Mouse (Mus musculus) lung, embryonic 15.5 days (tissue): ENCODE results near the gene Vmp1. TPM values are rescaled to one million over a fixed set of nuclear protein-coding genes. Genes with fewer than 3 reads are reported as not detected.

Experiments used
- ATAC-seq: fragments of 200-750 bp; cut with Nextera tagmentation; 2 replicates; pipeline ENCODE4 v1.8.0; 2017; ENCODE audit warnings: moderate number of reproducible peaks, borderline replicate concordance; ENCODE audit not compliant: low FRiP score, low TSS enrichment; ENCODE audit errors: extremely low read depth
- H3K27ac ChIP-seq: fragments of 300-500 bp; sonication (generic); 2 replicates; pipeline ENCODE4 v1.5.1; 2015; ENCODE audit warnings: moderate library complexity, mild to moderate bottlenecking, inconsistent platforms
- H3K27me3 ChIP-seq: fragments of 300-500 bp; sonication (generic); 2 replicates; pipeline ENCODE4 v1.6.1; 2015; ENCODE audit warnings: inconsistent platforms
- H3K36me3 ChIP-seq: fragments of 300-500 bp; sonication (generic); 2 replicates; pipeline ENCODE4 v1.6.1; 2015; ENCODE audit warnings: inconsistent platforms
- H3K4me1 ChIP-seq: fragments of 300-500 bp; sonication (generic); 2 replicates; pipeline ENCODE4 v1.6.1; 2015; ENCODE audit warnings: inconsistent platforms
- H3K4me2 ChIP-seq: fragments of 300-500 bp; sonication (generic); 2 replicates; pipeline ENCODE4 v1.6.1; 2015; ENCODE audit warnings: inconsistent platforms, mild to moderate bottlenecking, moderate library complexity
- H3K4me3 ChIP-seq: fragments of 300-500 bp; sonication (generic); 2 replicates; pipeline ENCODE4 v1.5.1; 2015; ENCODE audit warnings: mild to moderate bottlenecking, inconsistent platforms
- H3K9ac ChIP-seq: fragments of 300-500 bp; sonication (generic); 2 replicates; pipeline ENCODE4 v1.6.1; 2015; ENCODE audit warnings: inconsistent platforms
- H3K9me3 ChIP-seq: fragments of 300-500 bp; sonication (generic); 2 replicates; pipeline ENCODE4 v1.6.1; 2016; ENCODE audit warnings: inconsistent platforms
- WGBS: fragments of 180-500 bp; shearing (Covaris S2); methylation state at CpG from one replicate; pipeline ENCODE4 v1.1.7; 2015; 5-methylcytosine and 5-hydroxymethylcytosine counted together
- polyA plus RNA-seq: library from polyadenylated mRNA; unstranded; fragments of >200 nt; fragmentation: Nextera tagmentation; extraction: Ambion mirVana; gene quantifications from 2 replicates; pipeline ENCODE4 v1.2.1, GENCODE M21; 2015

The Vmp1 gene
- polyA plus RNA-seq, 1 experiment from 2014 or later: 107 TPM

- H3K4me1 ChIP-seq: 0 out of 2 replicates have a peak, but pooled peaks cover 9% of the 10 kb centered on the region
- H3K4me3 ChIP-seq: no peak overlapping the region
- ATAC-seq: no peak
- no peak overlapping the region for H3K27ac ChIP-seq
- H3K9ac ChIP-seq: no peak overlapping the region
- H3K27me3 ChIP-seq: no peaks in the 10 kb centered on the region
- no peaks in the 10 kb centered on the region for H3K9me3 ChIP-seq
- H3K4me2 ChIP-seq: no peak overlapping the region
- H3K36me3 ChIP-seq: 0 out of 2 replicates have a peak, but pooled peaks cover 4% of the 10 kb centered on the region
Measured at GRCm38 (mm10) chr11:86627649-86628048, 56.0 kb downstream of the Vmp1 start.

GRCm38 (mm10) chr11:86626714-86627113, 56.9 kb downstream of the Vmp1 start:
- H3K9me3 ChIP-seq: no peaks in the 10 kb centered on the region
- H3K27me3 ChIP-seq: no peaks in the 10 kb centered on the region
- no peak overlapping the region for H3K9ac ChIP-seq
- no peak overlapping the region for H3K27ac ChIP-seq
- 79% methylated on average over 4 of the region's 4 CpGs for WGBS
- 0 out of 2 replicates have a peak, but pooled peaks cover 4% of the 10 kb centered on the region for H3K36me3 ChIP-seq
- 0 out of 2 replicates have a peak, but pooled peaks cover 9% of the 10 kb centered on the region for H3K4me1 ChIP-seq
- H3K4me3 ChIP-seq: no peak overlapping the region
- H3K4me2 ChIP-seq: no peak overlapping the region
- ATAC-seq: no peak

- Histone ChIP-seq H3K9me3 (no peaks in the 10 kb centered on the region), H3K27ac (peak overlapping the region; percentile 69), H3K4me3 (no peak overlapping the region), H3K4me2 (no peak overlapping the region), H3K27me3 (no peaks in the 10 kb centered on the region), H3K36me3 (no peaks in the 10 kb centered on the region), H3K4me1 (0 out of 2 replicates have a peak, but pooled peaks cover 9% of the 10 kb centered on the region), H3K9ac (no peak overlapping the region)
- no peak for ATAC-seq
- WGBS: 38% methylated on average over 5 of the region's 5 CpGs
Measured at GRCm38 (mm10) chr11:86624237-86624941, 59.2 kb downstream of the Vmp1 start.

- Histone ChIP-seq H3K27ac (peak overlapping the region; percentile 69), H3K4me1 (0 out of 2 replicates have a peak, but pooled peaks cover 9% of the 10 kb centered on the region), H3K9me3 (no peaks in the 10 kb centered on the region), H3K36me3 (no peaks in the 10 kb centered on the region), H3K27me3 (no peaks in the 10 kb centered on the region), H3K4me3 (no peak overlapping the region), H3K4me2 (no peak overlapping the region), H3K9ac (no peak overlapping the region)
- WGBS: 78% methylated on average over 1 of the region's 1 CpGs
- ATAC-seq: no peak
Measured at GRCm38 (mm10) chr11:86623402-86624010, 60.1 kb downstream of the Vmp1 start.

GRCm38 (mm10) chr11:86622191-86622912, 61.3 kb downstream of the Vmp1 start:
- Histone ChIP-seq H3K9ac (no peak overlapping the region), H3K27me3 (no peaks in the 10 kb centered on the region), H3K9me3 (no peaks in the 10 kb centered on the region), H3K27ac (no peak overlapping the region), H3K4me3 (no peak overlapping the region), H3K4me2 (no peak overlapping the region), H3K4me1 (0 out of 2 replicates have a peak, but pooled peaks cover 9% of the 10 kb centered on the region), H3K36me3 (no peaks in the 10 kb centered on the region)
- no peak for ATAC-seq
- 94% methylated on average over 1 of the region's 1 CpGs for WGBS

GRCm38 (mm10) chr11:86621139-86621538, 62.5 kb downstream of the Vmp1 start:
- Histone ChIP-seq H3K36me3 (no peaks in the 10 kb centered on the region), H3K4me3 (no peak overlapping the region), H3K27ac (no peak overlapping the region), H3K4me2 (no peak overlapping the region), H3K9ac (no peak overlapping the region), H3K27me3 (no peaks in the 10 kb centered on the region), H3K9me3 (no peaks in the 10 kb centered on the region), H3K4me1 (0 out of 2 replicates have a peak, but pooled peaks cover 9% of the 10 kb centered on the region)
- no peak for ATAC-seq
- 94% methylated on average over 13 of the region's 13 CpGs for WGBS

- Histone ChIP-seq H3K9ac (no peak overlapping the region), H3K36me3 (no peaks in the 10 kb centered on the region), H3K4me2 (no peak overlapping the region), H3K9me3 (no peaks in the 10 kb centered on the region), H3K4me1 (0 out of 2 replicates have a peak, but pooled peaks cover 1% of the 10 kb centered on the region), H3K27me3 (no peaks in the 10 kb centered on the region), H3K4me3 (no peak overlapping the region), H3K27ac (no peak overlapping the region)
- WGBS: 82% methylated on average over 2 of the region's 2 CpGs
- ATAC-seq: no peak
Measured at GRCm38 (mm10) chr11:86618548-86619335, 64.9 kb downstream of the Vmp1 start.

- Histone ChIP-seq H3K27me3 (no peaks in the 10 kb centered on the region), H3K9me3 (no peaks in the 10 kb centered on the region), H3K4me3 (no peak overlapping the region), H3K9ac (no peak overlapping the region), H3K27ac (no peak overlapping the region), H3K36me3 (no peaks in the 10 kb centered on the region), H3K4me2 (no peak overlapping the region), H3K4me1 (no peaks in the 10 kb centered on the region)
- ATAC-seq: no peak
- WGBS: 81% methylated on average over 5 of the region's 5 CpGs
Measured at GRCm38 (mm10) chr11:86614607-86615006, 69.0 kb downstream of the Vmp1 start.

GRCm38 (mm10) chr11:86614056-86614530, 69.5 kb downstream of the Vmp1 start:
- no peaks in the 10 kb centered on the region for H3K9me3 ChIP-seq
- WGBS: 58% methylated on average over 2 of the region's 2 CpGs
- H3K36me3 ChIP-seq: no peaks in the 10 kb centered on the region
- ATAC-seq: no peak
- H3K9ac ChIP-seq: no peak overlapping the region
- H3K4me2 ChIP-seq: no peak overlapping the region
- no peak overlapping the region for H3K4me3 ChIP-seq
- H3K27me3 ChIP-seq: no peaks in the 10 kb centered on the region
- no peak overlapping the region for H3K27ac ChIP-seq
- H3K4me1 ChIP-seq: no peaks in the 10 kb centered on the region

- no peak for ATAC-seq
- Histone ChIP-seq H3K27ac (no peak overlapping the region), H3K9me3 (no peaks in the 10 kb centered on the region), H3K4me2 (no peak overlapping the region), H3K27me3 (no peaks in the 10 kb centered on the region), H3K4me3 (no peak overlapping the region), H3K9ac (no peak overlapping the region), H3K4me1 (no peaks in the 10 kb centered on the region), H3K36me3 (no peaks in the 10 kb centered on the region)
- 91% methylated on average over 1 of the region's 1 CpGs for WGBS
Measured at GRCm38 (mm10) chr11:86611991-86612390, 71.6 kb downstream of the Vmp1 start.

- H3K27ac ChIP-seq: no peak overlapping the region
- no peaks in the 10 kb centered on the region for H3K27me3 ChIP-seq
- H3K36me3 ChIP-seq: peaks cover 7% of the 10 kb centered on the region; the same call in 1 of the 2 replicates
- H3K9me3 ChIP-seq: no peaks in the 10 kb centered on the region
- H3K4me2 ChIP-seq: no peak overlapping the region
- 79% methylated on average over 3 of the region's 3 CpGs for WGBS
- H3K4me3 ChIP-seq: no peak overlapping the region
- H3K9ac ChIP-seq: no peak overlapping the region
- no peaks in the 10 kb centered on the region for H3K4me1 ChIP-seq
- no peak for ATAC-seq
Measured at GRCm38 (mm10) chr11:86610239-86610638, 73.4 kb downstream of the Vmp1 start.
